Mouse (Mus musculus) limb, embryonic 15.5 days (tissue): Measurements from ENCODE around the gene Cd59a. TPM values are rescaled to one million over a fixed set of nuclear protein-coding genes. Genes with fewer than 3 reads are reported as not detected.

Source experiments
- ATAC-seq: fragments of 200-750 bp; cut with Nextera tagmentation; 2 replicates; pipeline ENCODE4 v1.8.0; 2017; ENCODE audit warnings: low read depth, moderate TSS enrichment; ENCODE audit not compliant: insufficient number of reproducible peaks, low FRiP score, low TSS enrichment
- H3K27ac ChIP-seq: fragments of 300-500 bp; sonication (generic); 2 replicates; pipeline ENCODE4 v1.5.1; 2015; ENCODE audit warnings: moderate library complexity, mild to moderate bottlenecking, inconsistent platforms
- H3K27me3 ChIP-seq: fragments of 300-500 bp; sonication (generic); 2 replicates; pipeline ENCODE4 v1.6.1; 2015; ENCODE audit warnings: inconsistent platforms
- H3K36me3 ChIP-seq: fragments of 300-500 bp; sonication (generic); 2 replicates; pipeline ENCODE4 v1.6.1; 2015; ENCODE audit warnings: inconsistent platforms
- H3K4me1 ChIP-seq: fragments of 300-500 bp; sonication (generic); 2 replicates; pipeline ENCODE4 v1.6.1; 2015; ENCODE audit warnings: inconsistent platforms
- H3K4me2 ChIP-seq: fragments of 300-500 bp; sonication (generic); 2 replicates; pipeline ENCODE4 v1.6.1; 2015; ENCODE audit warnings: mild to moderate bottlenecking, inconsistent platforms
- H3K4me3 ChIP-seq: fragments of 300-500 bp; sonication (generic); 2 replicates; pipeline ENCODE4 v1.5.1; 2015; ENCODE audit warnings: mild to moderate bottlenecking, inconsistent platforms
- H3K9ac ChIP-seq: fragments of 300-500 bp; sonication (generic); 2 replicates; pipeline ENCODE4 v1.6.1; 2015; ENCODE audit warnings: inconsistent platforms
- H3K9me3 ChIP-seq: fragments of 300-500 bp; sonication (generic); 2 replicates; pipeline ENCODE4 v1.6.1; 2016; ENCODE audit warnings: inconsistent platforms
- WGBS: fragments of 180-500 bp; shearing (Covaris S2); methylation state at CpG from one replicate; pipeline ENCODE4 v1.1.7; 2015; 5-methylcytosine and 5-hydroxymethylcytosine counted together
- polyA plus RNA-seq: library from polyadenylated mRNA; unstranded; fragments of >200 nt; fragmentation: Nextera tagmentation; extraction: Ambion mirVana; gene quantifications from 2 replicates; pipeline ENCODE4 v1.2.1, GENCODE M21; 2015

The Cd59a gene
- polyA plus RNA-seq, 1 experiment from 2014 or later = 16.0 TPM

GRCm38 (mm10) chr2:104128803-104129531 is 33.4 kb downstream of the Cd59a start:
- no peak overlapping the region for H3K9ac ChIP-seq
- peaks cover 21% of the 10 kb centered on the region; the same call in 1 of the 2 replicates for H3K27me3 ChIP-seq
- no peaks in the 10 kb centered on the region for H3K4me1 ChIP-seq
- no peak for ATAC-seq
- no peaks in the 10 kb centered on the region for H3K9me3 ChIP-seq
- WGBS = 78% methylated on average over 13 of the region's 13 CpGs
- H3K36me3 ChIP-seq = no peaks in the 10 kb centered on the region
- no peak overlapping the region for H3K27ac ChIP-seq
- H3K4me2 ChIP-seq = no peak overlapping the region
- H3K4me3 ChIP-seq = no peak overlapping the region

- Histone ChIP-seq H3K27ac (no peak overlapping the region), H3K9ac (no peak overlapping the region), H3K4me1 (no peaks in the 10 kb centered on the region), H3K9me3 (no peaks in the 10 kb centered on the region), H3K36me3 (no peaks in the 10 kb centered on the region), H3K27me3 (peaks cover 13% of the 10 kb centered on the region; the same call in 1 of the 2 replicates), H3K4me2 (no peak overlapping the region), H3K4me3 (no peak overlapping the region)
- ATAC-seq = no peak
- 66% methylated on average over 6 of the region's 6 CpGs for WGBS
Measured at GRCm38 (mm10) chr2:104130165-104130564, 34.6 kb downstream of the Cd59a start.

- Histone ChIP-seq H3K4me3 (no peak overlapping the region), H3K27me3 (peaks cover 9% of the 10 kb centered on the region; the same call in 1 of the 2 replicates), H3K36me3 (no peaks in the 10 kb centered on the region), H3K27ac (no peak overlapping the region), H3K9ac (no peak overlapping the region), H3K9me3 (no peaks in the 10 kb centered on the region), H3K4me1 (no peaks in the 10 kb centered on the region), H3K4me2 (no peak overlapping the region)
- 71% methylated on average over 3 of the region's 3 CpGs for WGBS
- ATAC-seq = no peak
Measured at GRCm38 (mm10) chr2:104130969-104131368, 35.4 kb downstream of the Cd59a start.

- 68% methylated on average over 7 of the region's 7 CpGs for WGBS
- no peaks in the 10 kb centered on the region for H3K9me3 ChIP-seq
- no peak overlapping the region for H3K4me3 ChIP-seq
- no peak overlapping the region for H3K27ac ChIP-seq
- ATAC-seq = no peak
- H3K9ac ChIP-seq = no peak overlapping the region
- H3K36me3 ChIP-seq = no peaks in the 10 kb centered on the region
- H3K4me2 ChIP-seq = no peak overlapping the region
- no peaks in the 10 kb centered on the region for H3K4me1 ChIP-seq
- H3K27me3 ChIP-seq = 0 out of 2 replicates have a peak, but pooled peaks cover 4% of the 10 kb centered on the region
Measured at GRCm38 (mm10) chr2:104132266-104132859, 36.8 kb downstream of the Cd59a start.

GRCm38 (mm10) chr2:104133042-104133810 is 37.6 kb downstream of the Cd59a start:
- WGBS = 29% methylated on average over 11 of the region's 12 CpGs
- no peaks in the 10 kb centered on the region for H3K9me3 ChIP-seq
- ATAC-seq = no peak

GRCm38 (mm10) chr2:104134150-104135056 is 38.8 kb downstream of the Cd59a start:
- Histone ChIP-seq H3K27ac (no peak overlapping the region), H3K27me3 (0 out of 2 replicates have a peak, but pooled peaks cover 4% of the 10 kb centered on the region), H3K36me3 (no peaks in the 10 kb centered on the region), H3K4me3 (no peak overlapping the region), H3K9me3 (no peaks in the 10 kb centered on the region), H3K4me1 (no peaks in the 10 kb centered on the region), H3K9ac (no peak overlapping the region), H3K4me2 (no peak overlapping the region)
- 43% methylated on average over 8 of the region's 8 CpGs for WGBS
- ATAC-seq = no peak

More at GRCm38 (mm10) chr2:104133042-104133810, 37.6 kb downstream of the Cd59a start:
- H3K27me3 ChIP-seq = 0 out of 2 replicates have a peak, but pooled peaks cover 4% of the 10 kb centered on the region
- H3K9ac ChIP-seq = no peak overlapping the region
- no peaks in the 10 kb centered on the region for H3K36me3 ChIP-seq
- no peaks in the 10 kb centered on the region for H3K4me1 ChIP-seq
- no peak overlapping the region for H3K27ac ChIP-seq
- no peak overlapping the region for H3K4me2 ChIP-seq
- H3K4me3 ChIP-seq = no peak overlapping the region

GRCm38 (mm10) chr2:104135920-104136319 is 40.3 kb downstream of the Cd59a start:
- Histone ChIP-seq H3K27ac (no peak overlapping the region), H3K4me2 (no peak overlapping the region), H3K4me3 (no peak overlapping the region), H3K9me3 (no peaks in the 10 kb centered on the region), H3K36me3 (no peaks in the 10 kb centered on the region), H3K9ac (no peak overlapping the region), H3K4me1 (no peaks in the 10 kb centered on the region), H3K27me3 (0 out of 2 replicates have a peak, but pooled peaks cover 4% of the 10 kb centered on the region)
- WGBS = 72% methylated on average over 2 of the region's 2 CpGs
- ATAC-seq = no peak

- H3K9ac ChIP-seq = no peak overlapping the region
- no peak overlapping the region for H3K4me2 ChIP-seq
- 85% methylated on average over 8 of the region's 8 CpGs for WGBS
- H3K4me3 ChIP-seq = no peak overlapping the region
- H3K27me3 ChIP-seq = no peaks in the 10 kb centered on the region
- no peaks in the 10 kb centered on the region for H3K36me3 ChIP-seq
- ATAC-seq = no peak
- no peaks in the 10 kb centered on the region for H3K4me1 ChIP-seq
- H3K27ac ChIP-seq = no peak overlapping the region
- H3K9me3 ChIP-seq = no peaks in the 10 kb centered on the region
Measured at GRCm38 (mm10) chr2:104142140-104142539, 46.5 kb downstream of the Cd59a start.

GRCm38 (mm10) chr2:104144004-104144403 is 48.4 kb downstream of the Cd59a start:
- Histone ChIP-seq H3K27ac (no peak overlapping the region), H3K4me3 (no peak overlapping the region), H3K9ac (no peak overlapping the region), H3K36me3 (no peaks in the 10 kb centered on the region), H3K9me3 (no peaks in the 10 kb centered on the region), H3K4me1 (no peaks in the 10 kb centered on the region; the same call in 1 of the 2 replicates), H3K4me2 (no peak overlapping the region), H3K27me3 (no peaks in the 10 kb centered on the region)
- WGBS = 87% methylated on average over 12 of the region's 12 CpGs
- ATAC-seq = no peak

GRCm38 (mm10) chr2:104145983-104146382 is 50.4 kb downstream of the Cd59a start:
- WGBS = 58% methylated on average over 1 of the region's 1 CpGs
- Histone ChIP-seq H3K27me3 (no peaks in the 10 kb centered on the region), H3K27ac (no peak overlapping the region), H3K4me1 (no peaks in the 10 kb centered on the region; the same call in 1 of the 2 replicates), H3K9ac (no peak overlapping the region), H3K9me3 (no peaks in the 10 kb centered on the region), H3K4me2 (no peak overlapping the region), H3K4me3 (no peak overlapping the region), H3K36me3 (no peaks in the 10 kb centered on the region)
- no peak for ATAC-seq

GRCm38 (mm10) chr2:104147910-104148561 is 52.4 kb downstream of the Cd59a start:
- Histone ChIP-seq H3K9ac (no peak overlapping the region), H3K9me3 (no peaks in the 10 kb centered on the region), H3K4me1 (no peaks in the 10 kb centered on the region; the same call in 1 of the 2 replicates), H3K36me3 (no peaks in the 10 kb centered on the region), H3K4me2 (no peak overlapping the region), H3K4me3 (no peak overlapping the region), H3K27me3 (no peaks in the 10 kb centered on the region), H3K27ac (no peak overlapping the region)
- WGBS = 53% methylated on average over 4 of the region's 4 CpGs
- no peak for ATAC-seq
